Mouse (Mus musculus): Measurements from ENCODE around the gene Itprid2. TPM values are rescaled to one million over a fixed set of nuclear protein-coding genes. Genes with fewer than 3 reads are reported as not detected.
"Not testable (repeated sequence)": the region's sequence is repeated elsewhere in the genome, so short reads cannot be mapped to it uniquely, and the experiment has no call there.

Itprid2 gene
- 18.7 and 19.0 TPM in 2 replicates for polyA plus RNA-seq (2012; rRNA removed)

GRCm38 (mm10) chr2:79634528-79635400 lies at the start of gene Itprid2:
TSS of gene Itprid2 (plus strand) at chr2:79635352.
- peak; percentile 87 to 95 for DNase-seq (ENCODE audit: extremely low spot score in 1 of 2, low spot score in 1 of 2)

- peak in 1 of 2 experiments; percentile 6 for DNase-seq (ENCODE audit: extremely low spot score in 1 of 2, low spot score in 1 of 2)
Measured at GRCm38 (mm10) chr2:79596177-79596576, 39.0 kb upstream of the Itprid2 start.

- DNase-seq (ENCODE audit: extremely low spot score in 1 of 2, low spot score in 1 of 2): no peak
Measured at GRCm38 (mm10) chr2:79597090-79597489, 38.1 kb upstream of the Itprid2 start.

GRCm38 (mm10) chr2:79601109-79601508 lies 34.0 kb upstream of the Itprid2 start:
- DNase-seq (ENCODE audit: extremely low spot score in 1 of 2, low spot score in 1 of 2): not testable (repeated sequence)

DNA sequence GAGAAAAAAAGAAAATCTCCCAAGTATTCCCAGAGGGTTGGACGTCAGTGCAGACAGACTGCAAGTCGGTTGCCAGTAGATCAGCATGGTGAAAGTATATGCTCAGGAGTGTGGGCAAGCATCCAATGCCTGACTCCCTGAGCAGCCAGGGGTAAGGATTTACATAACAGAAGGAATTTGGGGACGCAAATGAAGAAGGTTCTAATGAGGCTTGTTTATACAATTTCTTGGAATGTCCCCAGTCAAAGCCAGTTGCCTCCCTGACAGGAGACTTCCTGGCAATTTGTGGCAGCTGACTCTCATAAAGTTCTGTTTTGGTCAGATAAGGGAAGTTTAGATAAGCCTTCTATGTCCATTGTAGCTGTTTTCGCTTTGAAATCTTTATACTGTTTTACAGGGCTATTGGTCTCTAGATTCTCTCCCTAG lies 33.4 kb upstream of the Itprid2 start:
- peak in 1 of 2 experiments; percentile 25 for DNase-seq (ENCODE audit: extremely low spot score in 1 of 2, low spot score in 1 of 2)

GRCm38 (mm10) chr2:79602306-79602705 lies 32.8 kb upstream of the Itprid2 start:
- DNase-seq (ENCODE audit: extremely low spot score in 1 of 2, low spot score in 1 of 2): no peak

- DNase-seq (ENCODE audit: extremely low spot score in 1 of 2, low spot score in 1 of 2): no peak
Measured at GRCm38 (mm10) chr2:79603363-79603762, 31.8 kb upstream of the Itprid2 start.

DNA sequence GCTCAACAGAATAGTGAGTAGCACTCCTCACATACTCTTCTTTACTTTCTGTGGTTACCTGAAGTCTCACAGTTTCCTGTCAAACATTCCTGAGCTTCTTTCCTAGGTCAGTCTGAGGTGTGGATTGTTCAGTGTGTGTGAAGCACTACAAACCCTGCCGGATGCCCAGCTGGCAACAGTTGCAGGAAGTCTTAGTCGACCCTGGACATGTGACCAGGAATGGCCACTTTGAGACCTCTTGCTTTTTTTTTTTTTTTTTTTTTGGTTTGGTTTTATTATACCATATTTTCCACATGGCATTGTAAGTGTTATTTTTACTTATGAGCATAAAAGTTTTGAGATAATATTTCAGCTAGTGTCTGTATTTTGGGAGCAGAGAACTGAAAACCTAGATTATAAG lies 29.1 kb upstream of the Itprid2 start:
- DNase-seq (ENCODE audit: extremely low spot score in 1 of 2, low spot score in 1 of 2): no peak

DNA sequence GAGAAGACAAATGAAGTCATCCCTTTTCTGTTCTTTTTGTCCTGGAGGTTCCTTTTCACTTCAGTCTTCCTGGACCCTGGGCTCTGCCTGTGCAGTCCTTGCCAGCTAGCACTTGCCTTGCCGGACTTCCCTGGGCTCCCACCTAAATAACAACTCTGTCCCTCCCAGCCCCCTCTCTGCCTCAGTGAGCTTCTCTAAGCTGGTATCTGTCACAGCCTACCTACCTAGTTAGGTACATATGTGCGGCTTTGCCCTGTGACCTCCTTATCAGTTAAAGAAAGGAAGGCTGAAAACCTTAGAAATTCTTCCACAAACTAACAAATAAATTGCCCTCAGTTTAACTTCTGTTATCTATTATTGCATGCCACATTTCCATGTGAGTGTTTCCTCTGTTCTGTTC lies 28.0 kb upstream of the Itprid2 start:
- DNase-seq (ENCODE audit: extremely low spot score in 1 of 2, low spot score in 1 of 2): no peak

- no peak for DNase-seq (ENCODE audit: extremely low spot score in 1 of 2, low spot score in 1 of 2)
Measured at GRCm38 (mm10) chr2:79608301-79609074, 26.7 kb upstream of the Itprid2 start.

DNA sequence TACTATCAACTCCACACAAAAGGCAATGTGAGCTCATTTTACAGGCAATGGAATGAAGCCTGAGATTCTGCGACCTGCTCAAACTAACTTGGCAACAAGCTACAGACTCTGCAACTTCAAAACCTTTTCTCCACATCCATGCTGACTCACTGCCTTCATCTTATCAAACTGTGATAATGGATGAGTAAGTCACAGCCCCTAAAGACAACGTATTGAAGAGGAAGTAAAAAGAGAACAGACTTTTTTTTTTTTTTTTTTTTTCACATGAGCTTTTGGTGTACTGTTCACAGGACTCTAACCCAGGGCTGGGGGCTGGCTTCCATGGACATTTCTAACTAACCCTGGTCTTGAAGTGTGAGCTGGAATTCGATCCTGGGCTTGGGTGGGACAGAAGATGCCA lies 24.3 kb upstream of the Itprid2 start:
- no peak for DNase-seq (ENCODE audit: extremely low spot score in 1 of 2, low spot score in 1 of 2)

GRCm38 (mm10) chr2:79618145-79618544 lies 17.0 kb upstream of the Itprid2 start:
- no peak for DNase-seq (ENCODE audit: extremely low spot score in 1 of 2, low spot score in 1 of 2)

- DNase-seq (ENCODE audit: extremely low spot score in 1 of 2, low spot score in 1 of 2): no peak
Measured at GRCm38 (mm10) chr2:79618614-79619568, 16.3 kb upstream of the Itprid2 start.

GRCm38 (mm10) chr2:79623256-79623655 lies 11.9 kb upstream of the Itprid2 start:
- DNase-seq (ENCODE audit: extremely low spot score in 1 of 2, low spot score in 1 of 2): no peak

GRCm38 (mm10) chr2:79627624-79628023 lies 7.5 kb upstream of the Itprid2 start:
- no peak for DNase-seq (ENCODE audit: extremely low spot score in 1 of 2, low spot score in 1 of 2)

GRCm38 (mm10) chr2:79630231-79630630 lies 4.9 kb upstream of the Itprid2 start:
- DNase-seq (ENCODE audit: extremely low spot score in 1 of 2, low spot score in 1 of 2): no peak

- DNase-seq (ENCODE audit: extremely low spot score in 1 of 2, low spot score in 1 of 2): peak in 1 of 2 experiments; percentile 52
Measured at GRCm38 (mm10) chr2:79635426-79636291, 507 bp downstream of the Itprid2 start.

GRCm38 (mm10) chr2:79638924-79639323 lies 3.8 kb downstream of the Itprid2 start:
- no peak for DNase-seq (ENCODE audit: extremely low spot score in 1 of 2, low spot score in 1 of 2)

DNA sequence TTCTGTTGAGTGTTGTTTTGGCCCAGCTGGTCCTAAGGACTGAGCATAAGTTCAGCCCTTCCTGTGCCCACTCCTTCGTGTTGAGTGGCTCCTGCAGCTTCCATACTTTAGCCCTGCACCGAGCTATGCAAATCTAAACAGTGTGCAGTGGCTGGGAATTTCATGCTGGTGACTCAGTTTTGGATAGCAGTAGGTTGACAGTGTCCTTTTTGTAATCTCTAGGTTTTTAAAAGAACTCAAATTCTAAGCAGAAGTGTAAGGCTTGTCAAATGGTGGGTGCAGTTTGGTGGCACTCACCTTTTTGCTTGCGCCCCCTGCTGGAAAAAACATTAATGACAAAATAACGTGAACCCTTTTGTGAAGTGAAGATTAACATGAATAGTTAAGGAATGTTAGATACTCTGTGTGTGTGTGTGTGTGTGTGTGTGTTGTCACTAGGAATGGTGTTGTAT lies 11.1 kb downstream of the Itprid2 start:
- DNase-seq (ENCODE audit: extremely low spot score in 1 of 2, low spot score in 1 of 2): peak; percentile 46 to 84

All from frontal cortex, adult 2 months (tissue).